Mouse (Mus musculus) lung, postnatal 0 days (tissue): Measurements from ENCODE around the gene Tfb1m.

Experiments
- CTCF ChIP-seq: IDR thresholded peaks from 2 replicates; pipeline ENCODE4 v1.5.1; 2016; ENCODE audit warnings: antibody characterized with exemption, mild to moderate bottlenecking
- EP300 ChIP-seq: IDR thresholded peaks from 2 replicates; pipeline ENCODE4 v1.6.1; 2016; ENCODE audit warnings: antibody characterized with exemption, mild to moderate bottlenecking, control low read depth

- TF ChIP-seq EP300, result no peak
- no peak for TF ChIP-seq CTCF
Measured at GRCm38 (mm10) chr17:3506508-3506907, 51.1 kb downstream of the Tfb1m start.
